Mouse (Mus musculus): ENCODE measurements at regions not wholly inside any gene's neighbourhood (a gene's known extent, or its start where the extent isn't known, plus 50 kb on each side); places are given as distances from the start of the nearest gene placed in this dataset.

DNA sequence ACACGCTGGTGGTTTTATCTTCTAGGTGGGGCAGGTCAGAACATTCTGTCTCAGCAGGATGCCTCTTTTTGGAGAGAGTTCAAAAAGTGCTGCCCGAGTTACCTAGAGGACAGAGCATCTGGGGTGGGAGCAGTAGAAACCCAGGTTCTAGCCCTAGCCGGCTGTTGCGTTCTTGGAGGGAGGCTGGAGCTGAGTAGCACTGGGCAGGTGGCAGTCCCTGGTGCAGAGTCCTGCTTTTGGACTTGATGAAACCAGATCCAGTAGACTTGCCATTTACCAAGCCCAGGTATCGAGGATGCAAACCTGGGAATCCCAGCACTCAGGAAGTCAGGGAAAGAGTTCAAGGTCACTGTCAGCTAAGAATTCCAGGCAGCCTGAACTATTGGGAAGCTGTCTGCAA lies 110.3 kb upstream of the Atp1a1 start:
- Histone ChIP-seq H3K9ac (ENCODE audit: low read length) (no peak overlapping the region), H3K4me1 (ENCODE audit: control insufficient read depth, insufficient read depth, low read length) (peaks cover 18% of the 10 kb centered on the region), H3K4me3 (ENCODE audit: low read depth, low read length) (no peak overlapping the region), H3K36me3 (ENCODE audit: control insufficient read depth, insufficient read depth, low read length) (no peaks in the 10 kb centered on the region), H3K4me2 (ENCODE audit: low read length) (no peak overlapping the region), H3K9me3 (replicated peaks; ENCODE audit: control insufficient read depth, low read length) (no peaks in the 10 kb centered on the region), H3K27me3 (replicated peaks; ENCODE audit: control insufficient read depth, insufficient read depth, low read length) (no peaks in the 10 kb centered on the region), H3K27ac (ENCODE audit: low read depth, low read length) (no peak overlapping the region)
- ATAC-seq (no peak), DNase-seq (ENCODE audit: low spot score) (no peak)
- 75% methylated on average over 5 of the region's 5 CpGs for WGBS

DNA sequence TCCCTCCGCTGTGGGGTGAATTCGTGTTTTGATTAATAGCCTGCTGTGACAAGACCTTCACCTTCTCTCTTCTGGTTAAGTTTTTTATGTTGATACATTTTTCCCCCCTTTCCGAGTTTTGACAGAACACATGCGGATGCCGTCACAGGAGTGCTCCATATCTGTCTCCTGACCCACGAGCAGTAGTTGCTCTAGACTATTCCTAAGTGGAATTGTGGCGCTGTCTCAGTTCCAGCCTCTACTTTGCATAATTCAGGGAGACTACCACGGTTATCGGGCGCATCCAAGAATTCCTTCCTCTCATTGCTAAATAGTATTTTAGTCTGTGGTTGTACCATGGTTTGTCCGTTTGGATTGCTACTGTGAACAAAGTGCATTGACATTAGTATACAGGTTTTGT lies 109.2 kb upstream of the Atp1a1 start:
- ATAC-seq (no peak), DNase-seq (ENCODE audit: low spot score) (no peak)
- Histone ChIP-seq H3K27ac (ENCODE audit: low read depth, low read length) (no peak overlapping the region), H3K27me3 (replicated peaks; ENCODE audit: control insufficient read depth, insufficient read depth, low read length) (no peaks in the 10 kb centered on the region), H3K9ac (ENCODE audit: low read length) (no peak overlapping the region), H3K36me3 (ENCODE audit: control insufficient read depth, insufficient read depth, low read length) (no peaks in the 10 kb centered on the region), H3K4me3 (ENCODE audit: low read depth, low read length) (no peak overlapping the region), H3K4me2 (ENCODE audit: low read length) (no peak overlapping the region), H3K4me1 (ENCODE audit: control insufficient read depth, insufficient read depth, low read length) (peaks cover 18% of the 10 kb centered on the region), H3K9me3 (replicated peaks; ENCODE audit: control insufficient read depth, low read length) (no peaks in the 10 kb centered on the region)
- 70% methylated on average over 11 of the region's 11 CpGs for WGBS

DNA sequence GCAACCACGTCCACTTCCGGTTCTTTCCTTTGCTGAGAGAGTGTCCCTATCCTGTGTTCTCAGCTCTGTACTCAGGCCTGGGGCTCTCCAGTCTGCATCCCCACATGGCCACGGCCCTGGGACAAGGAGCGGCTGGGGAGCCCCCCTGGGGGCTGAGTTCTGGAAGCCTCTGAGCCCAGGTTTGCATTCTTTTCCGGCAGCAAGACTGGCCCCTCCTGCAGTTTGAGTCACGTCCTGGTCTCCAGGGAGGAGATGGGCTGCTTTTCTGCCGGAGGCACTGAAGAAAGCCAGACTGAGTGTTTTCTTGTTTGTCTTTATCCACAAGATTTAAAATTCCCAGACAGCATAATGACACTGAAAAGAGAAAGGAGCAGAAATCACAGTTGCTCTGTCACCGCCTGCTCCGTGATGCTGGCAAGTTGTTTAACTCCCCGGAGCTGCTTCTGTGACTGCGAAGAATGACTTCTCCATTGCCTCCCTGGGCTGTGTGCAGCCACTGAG lies 108.7 kb upstream of the Atp1a1 start:
- H3K4me3 ChIP-seq (ENCODE audit: low read depth, low read length), result no peak overlapping the region
- peak overlapping the region; percentile 36; the same call in 1 of the 2 replicates for H3K9ac ChIP-seq (ENCODE audit: low read length)
- no peaks in the 10 kb centered on the region for H3K9me3 ChIP-seq (replicated peaks; ENCODE audit: control insufficient read depth, low read length)
- 33% methylated on average over 11 of the region's 11 CpGs for WGBS
- ATAC-seq (0 out of 2 replicates have a peak, but pooled peaks have one; percentile 14), DNase-seq (ENCODE audit: low spot score) (peak; percentile 41)
- peaks cover 18% of the 10 kb centered on the region for H3K4me1 ChIP-seq (ENCODE audit: control insufficient read depth, insufficient read depth, low read length)
- 0 out of 2 replicates have a peak overlapping the region, but pooled peaks have one; percentile 10 for H3K4me2 ChIP-seq (ENCODE audit: low read length)
- no peaks in the 10 kb centered on the region for H3K27me3 ChIP-seq (replicated peaks; ENCODE audit: control insufficient read depth, insufficient read depth, low read length)
- no peaks in the 10 kb centered on the region for H3K36me3 ChIP-seq (ENCODE audit: control insufficient read depth, insufficient read depth, low read length)
- H3K27ac ChIP-seq (ENCODE audit: low read depth, low read length), result no peak overlapping the region

DNA sequence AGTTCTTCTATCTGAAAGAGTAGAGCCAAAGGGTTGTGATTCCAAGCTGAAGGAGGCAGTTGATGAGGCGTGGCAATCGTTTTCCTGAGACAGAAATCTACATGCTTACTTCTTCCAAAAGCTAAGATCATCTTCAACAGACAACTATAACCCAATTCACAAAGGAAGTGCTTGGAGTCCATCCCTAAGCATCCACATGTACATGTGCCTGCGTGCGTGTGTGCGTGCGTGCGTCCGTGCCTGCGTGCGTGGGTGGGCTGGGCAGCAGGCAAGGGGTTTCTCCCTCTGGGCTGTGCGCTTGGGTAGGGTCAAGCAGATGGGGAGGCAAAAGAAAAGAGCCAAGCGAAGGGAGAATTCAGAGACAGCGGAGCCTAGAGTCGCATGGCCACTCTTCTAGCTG lies 108.2 kb upstream of the Atp1a1 start:
- H3K36me3 ChIP-seq (ENCODE audit: control insufficient read depth, insufficient read depth, low read length), result no peaks in the 10 kb centered on the region
- ATAC-seq (no peak), DNase-seq (ENCODE audit: low spot score) (no peak)
- no peak overlapping the region for H3K9ac ChIP-seq (ENCODE audit: low read length)
- WGBS, result 78% methylated on average over 14 of the region's 14 CpGs
- no peaks in the 10 kb centered on the region for H3K9me3 ChIP-seq (replicated peaks; ENCODE audit: control insufficient read depth, low read length)
- H3K27me3 ChIP-seq (replicated peaks; ENCODE audit: control insufficient read depth, insufficient read depth, low read length), result no peaks in the 10 kb centered on the region
- H3K4me1 ChIP-seq (ENCODE audit: control insufficient read depth, insufficient read depth, low read length), result peaks cover 18% of the 10 kb centered on the region
- no peak overlapping the region for H3K4me3 ChIP-seq (ENCODE audit: low read depth, low read length)
- H3K27ac ChIP-seq (ENCODE audit: low read depth, low read length), result no peak overlapping the region
- H3K4me2 ChIP-seq (ENCODE audit: low read length), result no peak overlapping the region

DNA sequence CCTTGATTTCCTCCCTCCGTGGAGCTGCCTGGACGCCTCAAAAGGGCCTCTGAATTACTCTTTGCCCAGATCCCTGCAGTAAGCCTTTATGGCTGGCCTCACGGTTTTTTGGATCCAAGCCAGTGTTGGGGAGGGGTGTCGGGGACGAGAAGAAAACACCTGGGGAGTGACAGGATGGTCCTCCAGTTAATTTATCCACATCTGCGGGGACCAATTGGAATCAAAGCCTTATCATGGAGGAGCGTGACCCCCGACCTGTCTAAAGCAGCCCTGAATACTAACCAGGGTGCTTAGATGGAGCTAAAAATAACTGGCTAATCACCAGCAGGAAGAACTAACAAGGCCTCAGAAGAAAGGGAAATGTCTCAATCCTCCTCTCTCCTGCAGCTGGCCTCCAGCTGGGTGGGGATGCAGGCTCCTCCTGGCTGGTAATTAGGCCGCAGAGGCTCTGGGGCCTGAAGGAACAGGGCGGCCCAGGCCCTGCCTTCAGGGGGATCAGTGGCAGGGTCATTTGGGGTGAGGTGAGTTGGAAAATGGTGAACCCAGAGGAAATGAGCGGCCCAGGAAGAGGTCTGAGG lies 107.2 kb upstream of the Atp1a1 start:
- H3K9ac ChIP-seq (ENCODE audit: low read length), result no peak overlapping the region
- no peaks in the 10 kb centered on the region for H3K36me3 ChIP-seq (ENCODE audit: control insufficient read depth, insufficient read depth, low read length)
- peak; percentile 69 for DNase-seq (ENCODE audit: low spot score)
- peak; percentile 74 for ATAC-seq
- H3K27me3 ChIP-seq (replicated peaks; ENCODE audit: control insufficient read depth, insufficient read depth, low read length), result no peaks in the 10 kb centered on the region
- H3K4me1 ChIP-seq (ENCODE audit: control insufficient read depth, insufficient read depth, low read length), result peaks cover 18% of the 10 kb centered on the region
- no peak overlapping the region for H3K4me3 ChIP-seq (ENCODE audit: low read depth, low read length)
- peak overlapping the region; percentile 45 for H3K27ac ChIP-seq (ENCODE audit: low read depth, low read length)
- WGBS, result 3% methylated on average over 11 of the region's 11 CpGs
- no peak overlapping the region for H3K4me2 ChIP-seq (ENCODE audit: low read length)
- H3K9me3 ChIP-seq (replicated peaks; ENCODE audit: control insufficient read depth, low read length), result no peaks in the 10 kb centered on the region

DNA sequence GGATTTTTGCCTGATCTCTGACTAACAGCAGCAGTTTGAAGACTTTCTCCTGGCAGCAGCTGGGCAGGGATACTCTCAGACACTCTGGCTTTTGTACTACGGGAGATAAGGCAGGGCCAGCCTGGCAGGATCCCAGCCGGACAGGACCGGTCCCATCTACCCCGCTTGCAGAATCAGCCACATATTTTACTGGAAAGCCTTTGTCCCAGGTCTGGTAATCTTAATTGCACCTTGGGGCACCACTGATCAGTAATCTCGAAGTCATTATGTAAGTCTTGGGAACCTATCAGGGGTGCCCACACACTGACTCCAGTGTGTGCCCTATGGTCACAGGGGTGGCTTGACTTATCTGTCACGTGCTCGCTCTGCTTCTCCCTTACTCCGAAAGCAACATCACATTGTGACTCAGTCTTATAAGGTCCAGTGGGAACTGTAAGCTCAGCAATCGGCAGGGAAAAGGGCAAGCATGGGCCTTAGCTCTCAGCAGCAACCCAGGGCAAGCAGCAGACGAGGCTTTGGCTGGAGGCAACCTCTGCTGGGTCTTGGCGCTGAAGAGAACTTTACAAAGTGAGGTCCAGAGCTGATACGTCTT lies 105.0 kb upstream of the Atp1a1 start:
- no peak for DNase-seq (ENCODE audit: low spot score)
- no peak for ATAC-seq
- 74% methylated on average over 12 of the region's 12 CpGs for WGBS
- Histone ChIP-seq H3K9ac (ENCODE audit: low read length) (no peak overlapping the region), H3K36me3 (ENCODE audit: control insufficient read depth, insufficient read depth, low read length) (no peaks in the 10 kb centered on the region), H3K4me1 (ENCODE audit: control insufficient read depth, insufficient read depth, low read length) (peaks cover 18% of the 10 kb centered on the region), H3K9me3 (replicated peaks; ENCODE audit: control insufficient read depth, low read length) (no peaks in the 10 kb centered on the region), H3K27ac (ENCODE audit: low read depth, low read length) (no peak overlapping the region), H3K4me2 (ENCODE audit: low read length) (no peak overlapping the region), H3K27me3 (replicated peaks; ENCODE audit: control insufficient read depth, insufficient read depth, low read length) (no peaks in the 10 kb centered on the region), H3K4me3 (ENCODE audit: low read depth, low read length) (no peak overlapping the region)

DNA sequence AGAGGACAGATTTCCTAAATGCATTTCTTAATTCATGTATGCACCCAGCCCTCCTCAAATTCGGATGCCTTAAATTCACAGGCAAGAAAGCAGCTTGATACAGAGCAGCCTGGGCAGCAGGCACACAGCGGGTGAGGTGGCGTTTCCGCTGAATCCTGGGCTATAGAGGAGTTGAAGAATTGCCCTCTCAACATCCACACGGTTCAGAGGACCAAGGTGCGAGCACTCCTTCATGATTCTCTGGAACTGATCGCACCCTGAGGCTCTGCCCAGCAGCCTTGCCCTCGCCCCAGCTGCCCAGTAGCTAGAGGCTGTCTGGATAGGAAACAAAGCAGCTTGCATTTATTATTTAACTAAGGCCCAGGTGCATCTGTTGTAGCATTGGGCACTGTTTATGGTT lies 104.3 kb upstream of the Atp1a1 start:
- WGBS, result 70% methylated on average over 8 of the region's 8 CpGs
- H3K9me3 ChIP-seq (replicated peaks; ENCODE audit: control insufficient read depth, low read length), result no peaks in the 10 kb centered on the region
- H3K4me2 ChIP-seq (ENCODE audit: low read length), result no peak overlapping the region
- no peak for DNase-seq (ENCODE audit: low spot score)
- H3K36me3 ChIP-seq (ENCODE audit: control insufficient read depth, insufficient read depth, low read length), result no peaks in the 10 kb centered on the region
- H3K4me3 ChIP-seq (ENCODE audit: low read depth, low read length), result no peak overlapping the region
- peaks cover 18% of the 10 kb centered on the region for H3K4me1 ChIP-seq (ENCODE audit: control insufficient read depth, insufficient read depth, low read length)
- ATAC-seq, result no peak
- no peaks in the 10 kb centered on the region for H3K27me3 ChIP-seq (replicated peaks; ENCODE audit: control insufficient read depth, insufficient read depth, low read length)
- no peak overlapping the region for H3K9ac ChIP-seq (ENCODE audit: low read length)
- H3K27ac ChIP-seq (ENCODE audit: low read depth, low read length), result no peak overlapping the region

DNA sequence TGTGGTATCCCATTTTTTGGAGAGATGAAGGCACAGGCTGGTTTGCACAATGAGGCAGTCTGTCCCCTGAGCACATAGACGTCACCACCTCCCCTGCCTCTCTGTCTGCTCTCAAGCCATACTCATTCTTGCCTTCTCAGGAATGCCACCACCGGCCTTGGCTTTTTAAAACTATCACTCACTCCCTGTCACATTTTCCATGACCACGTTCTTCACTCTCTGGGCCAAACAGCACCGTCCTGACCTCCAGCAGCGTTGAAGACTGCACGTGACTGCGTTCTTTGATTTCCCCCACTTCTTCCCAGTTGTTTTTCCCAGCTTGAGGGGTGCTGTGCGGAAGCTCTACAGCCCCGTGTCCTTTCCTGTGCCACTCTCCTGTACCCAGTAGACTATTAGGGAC lies 100.4 kb upstream of the Atp1a1 start:
- Histone ChIP-seq H3K36me3 (ENCODE audit: control insufficient read depth, insufficient read depth, low read length) (no peaks in the 10 kb centered on the region), H3K4me2 (ENCODE audit: low read length) (no peak overlapping the region), H3K27me3 (replicated peaks; ENCODE audit: control insufficient read depth, insufficient read depth, low read length) (no peaks in the 10 kb centered on the region), H3K4me3 (ENCODE audit: low read depth, low read length) (no peak overlapping the region), H3K4me1 (ENCODE audit: control insufficient read depth, insufficient read depth, low read length) (peaks cover 12% of the 10 kb centered on the region), H3K9ac (ENCODE audit: low read length) (no peak overlapping the region), H3K27ac (ENCODE audit: low read depth, low read length) (no peak overlapping the region), H3K9me3 (replicated peaks; ENCODE audit: control insufficient read depth, low read length) (no peaks in the 10 kb centered on the region)
- 84% methylated on average over 9 of the region's 9 CpGs for WGBS
- ATAC-seq (no peak), DNase-seq (ENCODE audit: low spot score) (no peak)

DNA sequence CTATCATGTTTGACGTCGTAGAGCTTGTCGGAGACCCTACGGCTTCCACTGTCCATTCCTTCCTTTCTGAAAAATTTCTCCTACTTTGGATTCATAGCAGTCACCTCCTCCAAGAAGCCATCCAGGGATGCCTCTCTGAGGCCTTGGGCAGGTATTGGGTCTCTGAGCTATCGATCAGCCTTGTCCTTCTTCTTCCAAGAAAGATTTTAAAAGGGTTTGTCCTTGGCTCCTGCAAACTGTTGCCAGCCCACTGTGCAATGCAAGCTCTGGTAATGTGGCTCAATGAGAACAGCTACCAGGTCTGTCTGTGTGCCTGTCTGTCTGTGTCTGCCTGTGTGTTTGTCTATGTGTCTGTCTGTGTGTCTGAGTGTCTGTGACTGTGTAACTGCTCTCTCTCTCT lies 99.8 kb upstream of the Atp1a1 start:
- Histone ChIP-seq H3K4me1 (ENCODE audit: control insufficient read depth, insufficient read depth, low read length) (peaks cover 12% of the 10 kb centered on the region), H3K27ac (ENCODE audit: low read depth, low read length) (no peak overlapping the region), H3K9ac (ENCODE audit: low read length) (no peak overlapping the region), H3K9me3 (replicated peaks; ENCODE audit: control insufficient read depth, low read length) (no peaks in the 10 kb centered on the region), H3K4me2 (ENCODE audit: low read length) (no peak overlapping the region), H3K27me3 (replicated peaks; ENCODE audit: control insufficient read depth, insufficient read depth, low read length) (no peaks in the 10 kb centered on the region), H3K4me3 (ENCODE audit: low read depth, low read length) (no peak overlapping the region), H3K36me3 (ENCODE audit: control insufficient read depth, insufficient read depth, low read length) (no peaks in the 10 kb centered on the region)
- DNase-seq (ENCODE audit: low spot score) (no peak), ATAC-seq (no peak)
- WGBS, result 92% methylated on average over 5 of the region's 5 CpGs

Data from forebrain, embryonic 14.5 days (tissue).